Mouse (Mus musculus): ENCODE data around the gene 9130409I23Rik.

Gene 9130409I23Rik

GRCm38 (mm10) chr1:181050937-181051336 lies at the start of gene 9130409I23Rik:
Gene 9130409I23Rik (plus strand): TSS chr1:181051237.
- DNase-seq, result no peak

GRCm38 (mm10) chr1:181001621-181002020 lies 49.4 kb upstream of the 9130409I23Rik start:
- DNase-seq, result no peak

DNA sequence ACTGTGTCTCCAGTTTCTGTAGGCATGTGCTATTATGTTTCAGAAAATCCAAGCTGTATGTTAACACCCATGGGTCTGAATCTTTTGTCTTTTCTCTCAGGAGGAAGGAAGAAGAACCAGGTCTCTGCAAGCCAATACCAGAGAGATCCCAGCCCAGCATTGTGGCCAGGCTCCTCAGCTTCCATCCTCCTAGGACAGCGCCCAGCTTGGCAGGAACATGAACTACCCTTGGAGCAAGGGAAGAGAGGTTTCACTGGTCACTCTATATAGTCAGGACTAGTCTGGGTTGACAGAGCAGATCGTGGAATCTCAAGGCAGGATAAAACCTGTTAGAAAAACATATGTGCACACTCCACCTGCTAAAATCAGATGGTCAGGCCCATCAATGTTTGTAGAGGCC lies 47.2 kb upstream of the 9130409I23Rik start:
- no peak for DNase-seq

- DNase-seq, result no peak
These were observed 45.7 kb upstream of the 9130409I23Rik start for GRCm38 (mm10) chr1:181005331-181005730.

DNA sequence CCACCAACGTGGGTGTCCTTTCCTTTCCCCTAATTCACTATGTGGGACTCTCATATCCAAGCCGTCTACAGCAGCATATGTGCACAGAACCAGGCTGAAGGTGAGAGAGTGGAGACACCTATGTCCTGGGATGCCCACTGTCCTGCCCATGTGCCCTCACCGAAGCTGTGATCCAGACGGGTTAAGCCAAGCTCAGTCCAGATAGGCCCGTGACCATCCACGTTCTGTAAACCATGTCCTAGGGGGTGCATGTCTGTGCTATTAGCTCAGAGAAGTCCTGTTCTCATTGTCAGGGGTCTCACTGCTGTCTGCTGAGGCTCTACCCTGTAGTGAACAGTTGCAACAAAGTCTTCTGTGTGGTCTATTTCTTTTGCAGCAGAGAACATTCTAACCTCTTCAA lies 43.2 kb upstream of the 9130409I23Rik start:
- DNase-seq, result no peak

DNA sequence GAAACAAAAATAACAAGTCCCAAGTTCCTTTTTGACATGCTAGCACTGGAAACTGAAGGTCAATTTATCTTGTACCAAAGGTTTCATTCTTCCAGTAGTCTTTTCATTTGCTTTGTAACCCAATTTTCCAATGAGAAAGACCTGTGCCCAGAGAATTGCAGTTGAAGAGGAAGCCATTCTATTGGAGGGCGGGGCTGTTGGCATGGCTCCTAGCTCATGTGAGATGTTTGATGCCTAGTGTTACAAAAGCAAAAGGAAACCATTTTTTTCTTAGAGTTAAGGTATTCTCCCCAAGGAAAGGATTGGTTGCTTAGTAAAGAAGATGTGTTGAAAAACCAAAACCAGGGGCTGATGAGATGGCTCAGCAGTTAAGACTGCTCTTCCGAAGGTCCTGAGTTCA lies 42.8 kb upstream of the 9130409I23Rik start:
- no peak for DNase-seq

- no peak for DNase-seq
These were observed 41.9 kb upstream of the 9130409I23Rik start for GRCm38 (mm10) chr1:181009011-181009590.

DNA sequence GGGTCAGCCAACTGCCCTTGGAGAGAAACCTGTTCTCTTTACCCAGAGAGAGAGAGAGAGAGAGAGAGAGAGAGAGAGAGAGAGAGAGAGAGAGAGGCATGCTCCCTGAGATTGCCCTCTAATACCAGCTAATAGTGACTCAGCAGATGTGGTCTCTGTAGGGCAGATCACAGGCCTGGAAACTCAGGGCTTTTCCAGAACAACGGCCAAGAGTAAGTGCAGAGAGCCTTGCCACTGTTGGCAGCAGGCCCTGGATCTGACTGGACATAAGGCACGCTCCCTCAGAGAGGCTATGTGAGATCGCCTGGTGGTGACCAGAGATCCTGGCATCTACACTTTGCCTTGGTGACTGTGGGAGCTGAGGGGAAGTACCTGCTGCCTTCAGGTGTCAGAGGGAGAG lies 41.3 kb upstream of the 9130409I23Rik start:
- DNase-seq, result no peak

DNA sequence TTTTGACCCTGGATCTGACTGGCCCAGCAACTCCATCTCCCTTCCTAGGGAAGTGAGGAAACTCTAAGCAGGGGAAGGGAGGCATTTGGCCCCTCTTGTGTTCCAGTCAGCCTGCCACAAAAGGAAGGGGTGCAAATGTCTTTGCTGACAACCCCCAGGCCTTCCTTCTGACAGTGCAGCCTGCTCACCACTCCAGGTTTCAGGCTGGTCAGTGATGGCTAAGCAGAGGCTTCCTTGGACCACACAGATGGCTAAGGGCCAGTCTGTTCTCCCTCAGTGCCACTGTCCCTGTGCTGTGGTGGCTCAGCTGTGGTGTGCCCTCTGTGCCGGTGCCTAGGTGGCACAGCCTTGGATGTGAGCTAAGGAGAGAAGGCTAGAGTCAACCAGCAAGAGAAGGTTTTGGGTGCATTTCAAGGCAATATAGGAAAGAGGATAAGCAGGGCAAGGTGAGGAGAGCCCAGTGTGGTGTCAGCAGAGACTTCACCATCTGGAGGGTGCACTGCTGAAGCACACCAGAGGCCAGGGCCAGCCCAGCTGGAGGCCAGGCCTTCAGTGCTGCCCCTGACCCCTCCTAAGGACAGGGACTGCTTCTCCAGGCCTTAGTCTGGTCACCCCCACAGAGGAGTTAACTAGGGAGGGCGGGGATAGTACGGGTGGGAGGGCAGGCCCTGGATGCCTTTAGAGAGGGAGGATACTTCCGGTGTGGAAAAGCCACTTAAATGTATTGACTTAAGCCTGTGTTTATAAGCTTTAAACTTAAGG lies 40.7 kb upstream of the 9130409I23Rik start:
- no peak for DNase-seq

- DNase-seq, result no peak
These were observed 39.4 kb upstream of the 9130409I23Rik start for GRCm38 (mm10) chr1:181011601-181012000.

DNA sequence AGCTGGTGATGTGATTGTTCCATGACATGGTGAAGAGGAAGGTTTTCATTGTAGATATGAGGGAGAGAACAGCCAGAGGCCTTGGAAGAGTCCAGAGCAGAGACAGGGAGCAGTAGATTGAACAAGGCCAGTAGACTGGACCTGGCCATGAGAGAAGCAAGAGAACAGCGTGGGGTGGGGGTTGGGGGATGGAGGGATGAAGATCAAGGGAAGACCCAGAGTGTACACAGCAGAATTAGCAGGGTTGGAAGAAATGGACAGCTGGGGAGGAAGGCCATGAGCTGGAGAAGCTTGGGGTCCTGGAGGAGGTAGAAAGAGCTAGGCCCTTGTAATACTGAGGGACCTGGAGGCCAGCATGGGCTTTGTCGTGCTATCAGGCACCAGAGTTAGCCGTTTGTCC lies 38.6 kb upstream of the 9130409I23Rik start:
- no peak for DNase-seq

DNA sequence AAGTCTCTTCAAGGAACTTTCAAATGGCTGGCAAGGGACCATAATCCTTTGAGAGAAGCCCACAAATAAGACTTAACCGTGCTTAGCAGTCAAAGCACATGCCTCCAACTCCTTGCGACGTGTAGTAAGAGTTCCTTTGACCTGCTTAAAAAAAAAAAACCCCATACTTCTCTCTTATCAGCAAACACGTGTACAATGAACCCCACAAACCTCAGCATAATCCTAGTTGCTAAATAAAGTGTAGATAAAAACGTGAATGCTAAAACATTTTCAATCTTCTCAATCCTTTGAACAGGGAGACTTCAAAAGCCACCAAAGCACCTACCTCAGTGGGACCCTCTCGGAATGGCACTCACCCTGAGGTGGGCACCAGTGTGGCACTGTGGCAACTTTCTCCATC lies 37.6 kb upstream of the 9130409I23Rik start:
- no peak for DNase-seq

DNA sequence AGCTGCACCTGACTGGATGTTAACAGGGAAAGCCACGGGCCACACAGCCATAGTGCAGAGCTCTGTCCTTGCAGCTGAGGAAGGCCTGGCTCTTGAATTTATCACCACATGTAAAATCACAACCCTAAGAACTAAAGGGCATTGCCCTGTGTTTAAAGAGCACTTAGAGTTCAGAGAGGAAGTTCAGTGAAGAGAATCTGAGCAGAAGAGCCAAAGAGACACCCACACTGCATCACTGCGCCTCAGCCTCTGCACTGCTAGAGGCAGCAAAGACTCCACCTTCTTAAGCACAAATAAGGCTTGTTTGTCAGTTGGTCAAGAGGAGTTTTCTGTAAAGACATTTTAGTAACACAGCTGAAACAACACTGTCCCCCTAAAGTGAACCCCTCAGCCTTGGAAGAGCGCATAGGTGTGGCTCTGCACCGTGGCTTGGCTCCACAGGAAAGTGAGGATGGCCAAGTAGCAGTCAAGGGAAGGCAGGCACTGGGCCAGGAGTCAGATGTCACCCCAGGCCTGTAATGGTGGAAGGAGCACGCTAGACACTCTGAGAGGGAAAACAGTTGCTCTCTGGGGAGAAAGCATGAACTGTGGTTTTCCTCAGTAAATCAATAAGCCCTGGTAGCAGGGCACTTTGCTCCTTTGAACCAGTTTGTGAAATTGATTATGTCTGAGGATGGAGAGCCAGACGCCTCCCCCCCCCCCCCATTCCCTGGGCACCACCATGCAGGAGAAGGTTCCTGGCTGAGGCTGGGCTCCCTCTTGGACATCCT lies 36.1 kb upstream of the 9130409I23Rik start:
- DNase-seq, result no peak

DNA sequence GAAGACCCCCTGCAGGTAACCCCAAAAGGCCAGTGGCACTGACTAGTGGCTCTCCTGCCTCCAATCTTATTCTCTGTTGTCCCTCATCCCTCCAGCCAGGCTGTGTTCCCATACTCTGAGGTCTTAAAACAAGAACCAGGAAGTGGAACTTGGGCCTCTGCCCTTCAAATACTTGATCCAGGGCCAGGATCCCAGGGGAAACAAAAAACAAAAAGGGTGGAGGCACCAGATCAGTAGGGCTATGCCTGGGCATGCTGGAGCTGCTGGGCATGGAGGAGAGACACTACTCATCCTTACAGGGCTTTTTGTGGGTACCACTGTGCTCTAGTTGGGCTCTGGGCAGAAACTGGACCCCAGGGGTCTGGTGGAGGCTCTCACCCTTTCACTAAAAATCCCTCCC lies 35.5 kb upstream of the 9130409I23Rik start:
- DNase-seq, result no peak

DNA sequence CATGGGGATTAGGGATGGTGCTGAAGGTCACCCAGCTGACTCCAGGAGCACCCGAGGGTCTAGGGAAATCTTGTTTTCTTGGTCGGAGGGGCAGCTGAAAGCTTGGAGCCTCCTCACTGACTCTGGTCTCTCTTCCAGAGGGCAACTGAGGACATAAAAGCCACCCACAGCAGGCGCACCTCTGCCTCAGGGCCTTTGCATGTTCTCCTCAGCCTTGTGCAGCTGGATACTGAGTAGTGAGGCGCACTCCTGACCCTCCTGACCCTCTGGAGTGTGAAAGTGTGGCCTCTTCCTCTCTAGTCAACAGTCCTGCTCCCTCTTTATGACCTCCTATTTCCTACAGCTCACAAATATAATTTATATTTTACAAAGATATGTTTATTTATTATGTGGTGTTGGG lies 35.0 kb upstream of the 9130409I23Rik start:
- DNase-seq, result no peak

GRCm38 (mm10) chr1:181016532-181017131 lies 34.4 kb upstream of the 9130409I23Rik start:
- DNase-seq, result peak; percentile 67

- peak; percentile 85 for DNase-seq
These were observed 33.8 kb upstream of the 9130409I23Rik start for GRCm38 (mm10) chr1:181017212-181017711.

DNA sequence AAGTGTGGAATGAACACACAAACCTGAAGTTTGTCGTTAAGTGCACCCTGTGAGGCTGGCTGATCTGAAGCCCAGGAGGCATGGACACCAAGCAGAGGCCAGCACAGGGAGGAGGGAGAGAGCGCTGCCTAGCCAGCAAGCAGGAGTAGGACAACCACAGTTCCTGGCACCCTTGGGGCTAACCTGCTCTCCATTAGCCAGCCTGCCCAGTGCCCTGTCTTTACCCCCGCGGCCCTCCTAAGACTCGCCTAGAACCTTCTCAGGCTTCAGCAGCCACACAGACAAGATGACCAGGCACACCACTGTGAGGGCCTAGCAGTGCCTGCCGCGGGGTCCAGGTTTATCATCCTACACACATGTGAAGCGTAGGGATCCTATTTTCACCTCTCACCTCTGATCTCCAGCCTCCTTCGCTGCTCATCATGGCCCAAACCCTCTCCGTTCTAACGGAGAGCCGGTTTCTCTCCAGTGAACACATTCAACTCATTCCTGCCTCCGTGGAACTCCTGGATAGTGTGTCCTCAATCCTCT lies 33.1 kb upstream of the 9130409I23Rik start:
- no peak for DNase-seq

- no peak for DNase-seq
These were observed 30.1 kb upstream of the 9130409I23Rik start, which contains the start of gene Ephx1 for GRCm38 (mm10) chr1:181020756-181021487. Gene Ephx1 (minus strand): TSS chr1:181020904.

DNA sequence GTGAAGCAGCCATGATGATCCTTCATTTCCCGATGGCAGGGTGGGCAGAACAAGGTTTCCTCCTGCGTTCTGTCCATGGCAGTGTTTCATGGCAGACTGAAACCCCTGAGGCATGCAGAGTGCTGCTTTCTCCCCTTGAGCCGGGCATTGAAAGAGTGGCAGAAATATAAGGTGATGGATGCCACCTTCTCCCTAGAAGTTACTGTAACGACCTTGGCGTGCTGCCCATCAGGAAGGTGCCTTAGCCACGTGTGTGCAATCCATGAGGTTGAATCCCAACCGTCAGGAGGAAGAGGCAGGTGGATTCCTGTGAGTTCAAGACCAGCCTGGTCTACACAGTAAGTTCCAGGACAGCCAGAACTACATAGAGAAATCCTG lies 29.6 kb upstream of the 9130409I23Rik start:
- DNase-seq, result peak; percentile 33

DNA sequence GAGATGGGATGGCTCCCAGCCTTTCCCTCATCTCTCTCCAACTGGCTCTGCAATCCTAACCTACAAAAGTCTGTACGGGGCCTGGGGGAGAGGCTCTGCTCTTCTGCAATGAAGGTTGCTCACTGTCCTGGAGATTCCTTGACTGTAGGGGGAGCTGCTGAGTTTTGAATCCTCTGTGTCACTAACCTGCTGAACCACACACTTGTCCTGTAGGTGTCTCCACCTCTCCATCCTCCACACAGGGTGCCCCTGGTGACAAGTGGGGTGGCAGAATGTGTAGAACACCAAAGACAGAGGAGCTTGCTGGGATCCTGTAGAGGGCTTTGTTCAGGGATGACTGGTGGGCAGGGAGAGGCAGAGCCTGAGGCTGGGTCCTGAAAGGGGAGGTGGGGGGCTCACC lies 28.8 kb upstream of the 9130409I23Rik start:
- DNase-seq, result peak; percentile 78
